Mouse (Mus musculus) bone marrow, adult 2 months (tissue): ENCODE data around the gene Zbtb21. TPM values are rescaled to one million over a fixed set of nuclear protein-coding genes. Genes with fewer than 3 reads are reported as not detected.

Source experiments
- H3K27ac ChIP-seq: fragments of 200-500 bp; 2 replicates; pipeline ENCODE4 v1.5.1; 2012; ENCODE audit warnings: low read depth, mild to moderate bottlenecking, control low read depth, inconsistent platforms, low read length; ENCODE audit not compliant: control insufficient read depth, poor library complexity, insufficient read depth
- H3K4me1 ChIP-seq: fragments of 200-500 bp; 2 replicates; pipeline ENCODE4 v1.6.1; 2011; ENCODE audit warnings: low read length; ENCODE audit not compliant: control insufficient read depth, insufficient read depth
- H3K4me3 ChIP-seq: fragments of 200-500 bp; replicated peaks from 2 replicates; pipeline ENCODE3; 2011; ENCODE audit warnings: mild to moderate bottlenecking, low read depth, low read length, control low read depth; ENCODE audit not compliant: control insufficient read depth
- CTCF ChIP-seq: fragments of 200-500 bp; IDR thresholded peaks from 2 replicates; pipeline ENCODE4 v1.5.1; 2011; ENCODE audit warnings: low read length, control low read depth; ENCODE audit not compliant: control insufficient read depth, insufficient read depth
- POLR2A ChIP-seq: fragments of 200-500 bp; IDR thresholded peaks from 2 replicates; pipeline ENCODE4 v1.6.1; 2011; ENCODE audit warnings: low read depth, mild to moderate bottlenecking, control low read depth, low read length, borderline replicate concordance; ENCODE audit not compliant: control insufficient read depth
- WGBS: fragments of 180-500 bp; shearing (Covaris S2); methylation state at CpG from one replicate; pipeline ENCODE4 v1.1.7; 2018; 5-methylcytosine and 5-hydroxymethylcytosine counted together
- polyA plus RNA-seq: library from polyadenylated mRNA; stranded (reverse); fragments of >200 nt; gene quantifications from 2 replicates; pipeline ENCODE4 v1.2.4, GENCODE M21; 2011; ENCODE audit warnings: low replicate concordance; ENCODE audit not compliant: missing spikeins, insufficient read depth, insufficient read length

Gene Zbtb21
- polyA plus RNA-seq, 1 experiment, result 13.8 TPM

DNA sequence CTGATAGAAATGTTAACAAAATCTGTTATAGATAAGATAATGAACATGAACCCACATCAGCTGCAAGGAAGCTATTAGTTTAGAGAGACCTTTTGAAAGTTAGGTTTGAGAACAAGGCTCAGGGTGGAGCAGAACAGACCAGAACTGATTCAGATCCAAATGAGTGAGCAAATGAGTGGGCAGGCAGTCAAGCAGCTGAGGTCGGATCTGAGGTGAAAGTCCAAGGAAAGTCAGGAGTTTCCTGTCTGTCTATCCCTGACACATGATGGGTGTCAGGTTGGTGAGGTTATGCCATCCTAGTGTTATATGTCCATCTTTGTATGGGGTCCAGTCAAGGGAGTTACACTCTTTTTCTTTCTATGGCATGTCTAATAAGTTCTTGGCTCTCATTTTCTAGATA, 32.9 kb downstream of the Zbtb21 start:
- H3K27ac ChIP-seq, result no peak overlapping the region
- TF ChIP-seq CTCF, result no peak
- TF ChIP-seq POLR2A, result no peak
- 64% methylated on average over 1 of the region's 1 CpGs for WGBS
- no peak overlapping the region for H3K4me3 ChIP-seq
- no peaks in the 10 kb centered on the region; the same call in 1 of the 2 replicates for H3K4me1 ChIP-seq

DNA sequence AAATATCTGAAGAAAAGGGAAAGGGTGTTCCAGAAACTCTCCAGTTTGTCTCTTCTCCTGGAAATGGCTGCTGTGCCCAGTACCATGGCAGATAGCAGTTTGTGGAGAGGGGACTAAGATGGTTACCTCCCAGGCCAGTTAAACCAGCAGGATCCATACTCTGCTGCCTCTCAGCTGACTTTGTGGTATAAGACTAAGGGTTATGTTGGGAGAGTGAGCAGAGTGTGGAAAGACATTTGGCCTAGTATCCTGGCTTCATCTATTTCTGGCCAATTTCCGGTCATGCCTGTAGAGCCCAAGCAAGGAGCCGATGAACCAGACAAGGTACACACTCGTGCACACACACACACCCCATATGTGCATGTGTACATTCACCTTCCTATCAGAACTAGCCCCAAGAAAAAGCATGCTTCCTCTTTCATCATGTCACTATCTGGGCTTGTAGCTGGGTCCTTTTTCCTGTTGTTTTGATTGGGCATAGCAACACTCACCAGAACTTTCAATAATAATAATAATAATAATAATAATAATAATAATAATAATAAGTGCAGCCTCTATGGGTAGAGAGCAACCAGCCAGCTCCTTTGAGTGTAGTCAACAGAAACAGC, 35.0 kb downstream of the Zbtb21 start:
- Histone ChIP-seq H3K4me1 (peaks cover 2% of the 10 kb centered on the region; the same call in 1 of the 2 replicates), H3K27ac (no peak overlapping the region), H3K4me3 (no peak overlapping the region)
- WGBS, result 54% methylated on average over 3 of the region's 3 CpGs
- TF ChIP-seq CTCF (no peak), POLR2A (no peak)

DNA sequence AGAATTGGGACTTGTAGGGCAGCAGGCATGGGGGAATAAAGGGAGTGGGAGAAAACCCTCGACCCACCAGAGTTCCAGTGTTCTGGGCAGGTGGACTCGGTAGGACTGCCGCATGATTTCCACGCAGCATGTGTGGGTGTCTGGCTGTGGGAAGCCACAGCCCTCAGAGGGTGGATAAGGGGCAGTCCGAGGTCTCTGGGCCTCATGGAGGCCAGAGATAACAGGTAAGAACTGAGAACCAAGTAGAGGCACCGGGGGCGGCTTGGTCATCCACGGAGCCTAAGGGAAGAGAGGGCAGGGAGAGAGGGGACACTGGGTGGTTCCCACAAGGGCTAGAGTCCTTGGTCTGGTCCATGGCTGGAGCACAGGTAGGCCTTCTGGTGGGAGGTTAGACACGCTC, 36.0 kb downstream of the Zbtb21 start:
- H3K27ac ChIP-seq, result no peak overlapping the region
- TF ChIP-seq POLR2A (no peak), CTCF (no peak)
- no peak overlapping the region for H3K4me3 ChIP-seq
- peaks cover 5% of the 10 kb centered on the region for H3K4me1 ChIP-seq
- WGBS, result 64% methylated on average over 9 of the region's 9 CpGs

DNA sequence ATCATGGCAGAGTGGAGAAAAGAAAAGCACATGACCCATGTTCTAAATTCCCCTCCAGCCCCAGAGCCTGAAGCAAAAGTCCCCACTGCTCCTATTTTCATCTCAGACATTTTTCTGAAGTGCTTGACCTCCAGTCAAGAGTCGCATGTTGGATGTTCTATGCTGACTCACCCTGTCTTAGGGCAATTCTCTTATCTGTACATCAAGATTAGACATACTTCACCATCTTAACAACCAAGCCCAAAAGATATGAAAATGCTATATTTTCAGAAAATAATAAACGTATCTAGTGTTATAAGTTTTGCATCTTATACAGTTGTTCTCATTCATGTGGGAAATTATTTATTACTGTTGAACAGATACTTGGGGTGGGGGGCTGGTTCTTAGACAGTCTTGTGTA, 36.7 kb downstream of the Zbtb21 start:
- no peak overlapping the region for H3K27ac ChIP-seq
- no peak overlapping the region for H3K4me3 ChIP-seq
- no peak for TF ChIP-seq POLR2A
- no peak for TF ChIP-seq CTCF
- WGBS, result 58% methylated on average over 2 of the region's 2 CpGs
- peaks cover 5% of the 10 kb centered on the region for H3K4me1 ChIP-seq

DNA sequence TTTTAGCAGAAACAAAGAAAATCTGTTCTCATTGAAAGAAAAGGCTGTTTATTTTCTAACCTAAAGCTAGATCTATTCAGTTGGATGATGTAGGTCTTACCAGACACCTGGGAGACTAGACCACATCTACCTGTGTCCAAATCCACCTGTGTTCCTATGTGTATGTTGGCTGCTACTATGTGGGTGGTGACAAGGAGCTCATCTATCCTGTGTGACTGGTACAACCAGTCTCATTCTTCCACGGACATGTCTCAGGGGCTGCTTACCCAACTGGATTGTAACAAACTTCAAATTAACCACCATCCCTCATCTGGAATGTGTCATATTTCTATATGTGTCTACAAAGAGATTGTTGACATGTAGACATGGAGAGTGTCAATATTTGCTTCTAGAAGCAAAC, 38.7 kb downstream of the Zbtb21 start:
- Histone ChIP-seq H3K4me3 (no peak overlapping the region), H3K27ac (no peak overlapping the region), H3K4me1 (peaks cover 7% of the 10 kb centered on the region)
- TF ChIP-seq POLR2A, result no peak
- TF ChIP-seq CTCF, result no peak
- WGBS, result 80% methylated on average over 1 of the region's 1 CpGs

DNA sequence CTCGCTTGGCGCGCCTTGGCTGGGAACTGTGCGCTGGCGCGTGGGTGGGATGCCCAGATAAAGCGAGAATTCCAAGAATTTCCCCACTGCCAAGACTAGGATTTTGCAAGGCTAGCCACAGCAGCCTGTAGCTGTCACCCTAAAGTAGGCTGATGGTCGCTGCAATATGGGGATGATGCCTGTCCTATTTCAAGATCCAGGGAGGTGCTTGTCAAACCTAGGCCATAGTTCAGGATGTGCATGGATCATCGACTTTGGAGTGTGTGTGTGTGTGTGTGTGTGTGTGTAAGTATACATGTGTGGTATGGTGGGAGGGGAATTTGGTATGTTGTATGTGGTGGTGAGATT, 39.7 kb downstream of the Zbtb21 start:
- 1% methylated on average over 9 of the region's 9 CpGs for WGBS
- TF ChIP-seq CTCF, result no peak
- no peak for TF ChIP-seq POLR2A
- Histone ChIP-seq H3K4me3 (peak overlapping the region; percentile 94), H3K4me1 (peaks cover 7% of the 10 kb centered on the region), H3K27ac (no peak overlapping the region; the same call in 1 of the 2 replicates)

DNA sequence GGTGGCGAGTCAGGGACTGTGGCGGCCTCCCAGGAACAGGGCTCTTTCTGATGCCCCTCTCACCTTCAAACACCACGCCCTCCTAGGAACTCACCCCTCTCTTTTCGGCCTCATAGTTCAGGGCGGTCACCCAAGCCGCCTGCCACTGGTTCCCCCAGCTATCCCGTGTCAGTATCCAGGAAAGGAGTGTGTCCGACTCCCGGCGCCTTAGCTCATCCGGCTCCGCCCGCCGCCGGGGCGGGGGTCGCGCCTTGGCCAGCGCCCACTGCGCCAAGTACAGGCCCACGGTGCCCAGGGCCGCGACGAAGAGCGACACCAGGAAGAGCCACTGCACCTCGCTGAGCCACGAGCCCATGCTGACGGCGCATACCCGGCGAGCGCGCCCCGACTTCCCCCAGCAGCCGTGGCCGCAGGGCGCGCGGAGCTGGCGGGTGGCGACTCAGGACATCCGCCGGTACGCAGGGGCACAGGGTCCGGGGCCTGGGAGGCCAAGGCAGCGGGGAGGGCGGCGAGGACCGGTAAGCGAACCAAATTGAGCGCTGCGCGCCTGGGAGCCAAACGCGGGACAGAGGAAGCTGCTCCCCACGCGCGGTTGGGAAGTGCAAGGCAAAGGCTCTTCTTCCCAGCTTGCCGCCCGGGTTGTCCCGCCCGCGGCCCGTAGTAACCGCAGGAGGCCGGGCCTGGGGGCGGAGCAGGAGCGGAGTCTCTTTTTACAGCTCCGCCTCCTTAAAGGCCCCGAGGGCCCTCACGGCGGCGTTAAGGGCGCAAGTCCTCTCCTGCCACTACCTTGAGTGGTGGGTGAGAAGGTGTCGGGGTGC, 40.3 kb downstream of the Zbtb21 start:
- under 1% methylated on average over 75 of the region's 75 CpGs for WGBS
- H3K4me1 ChIP-seq, result peaks cover 7% of the 10 kb centered on the region
- peak overlapping the region; percentile 94 for H3K4me3 ChIP-seq
- no peak for TF ChIP-seq CTCF
- peak; percentile 62; the same call in 1 of the 2 replicates for TF ChIP-seq POLR2A
- H3K27ac ChIP-seq, result peak overlapping the region; percentile 82

DNA sequence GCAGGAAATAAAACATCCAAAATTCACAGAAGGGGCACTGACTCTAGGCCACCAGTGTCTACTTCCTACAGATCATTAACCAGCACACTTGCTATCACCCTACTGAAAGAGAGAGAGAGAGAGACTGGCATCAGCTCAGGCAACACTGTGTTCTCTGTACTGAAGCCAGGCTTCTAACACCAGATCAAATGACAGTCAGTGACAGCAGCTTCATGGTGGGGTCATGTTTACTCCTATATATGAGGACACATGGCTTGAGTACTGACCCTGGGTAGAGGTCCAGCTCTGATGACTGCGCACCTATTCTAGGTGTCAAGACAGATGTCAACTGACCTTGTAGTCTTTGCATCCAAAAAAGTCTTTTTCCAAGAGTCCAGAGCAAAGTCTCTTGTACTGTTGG, 41.8 kb downstream of the Zbtb21 start:
- WGBS, result 97% methylated on average over 1 of the region's 1 CpGs
- no peak overlapping the region for H3K4me3 ChIP-seq
- peaks cover 7% of the 10 kb centered on the region for H3K4me1 ChIP-seq
- no peak for TF ChIP-seq CTCF
- no peak for TF ChIP-seq POLR2A
- no peak overlapping the region for H3K27ac ChIP-seq
